Mouse (Mus musculus): ENCODE measurements around the gene Snx21.

DNA sequence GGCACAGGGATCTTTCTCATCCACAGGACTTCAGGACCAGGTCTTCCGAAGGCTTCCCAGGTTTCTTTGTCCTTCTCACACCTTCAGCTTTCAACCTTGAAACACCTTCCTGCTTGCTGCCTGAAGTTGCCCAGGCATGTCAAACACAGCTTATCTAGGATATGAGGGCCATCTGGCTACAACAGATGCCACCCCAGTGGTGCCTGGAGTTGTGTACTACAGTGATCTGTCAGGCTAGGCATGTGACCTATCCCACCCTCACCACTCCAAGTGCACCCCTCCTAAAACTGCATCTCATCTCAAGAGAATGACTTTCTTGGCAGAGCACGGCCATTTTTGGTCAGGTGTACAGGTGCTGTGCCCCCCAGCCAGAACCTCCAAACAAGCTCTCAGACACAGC, 24.1 kb upstream of the Snx21 start:
- TF ChIP-seq CTCF (IDR thresholded peaks at IDR 0.05; ENCODE audit: borderline replicate concordance, insufficient read depth, low read length) = no peak
- TF ChIP-seq POLR2A (IDR thresholded peaks at IDR 0.05; ENCODE audit: low read depth, low read length) = no peak
